Mouse (Mus musculus): ENCODE measurements around the gene Acp2. TPM values are rescaled to one million over a fixed set of nuclear protein-coding genes. Genes with fewer than 3 reads are reported as not detected.

Gene Acp2
- polyA plus RNA-seq (2016; fragmentation: Nextera tagmentation; extraction: Ambion mirVana): 33.2 and 33.9 TPM in 2 replicates

GRCm38 (mm10) chr2:91202222-91202971 is at the start of gene Acp2, which contains the start of gene Nr1h3:
Gene Acp2, plus strand, starts transcription at chr2:91202885.
Gene Nr1h3, minus strand, starts transcription at chr2:91202834.
- Histone ChIP-seq H3K4me3 (replicated peaks) (peak within 1 kb of the TSS; percentile 58), H3K4me1 (peaks cover 20% of the 10 kb centered on the region), H3K27me3 (no peaks in the 10 kb centered on the region), H3K27ac (peak within 1 kb of the TSS; percentile 93), H3K36me3 (replicated peaks) (peaks cover 21% of the 10 kb centered on the region), H3K4me2 (peak within 1 kb of the TSS; percentile 69), H3K9ac (peak within 1 kb of the TSS; percentile 71), H3K9me3 (no peaks in the 10 kb centered on the region)
- 4% methylated on average over 28 of the region's 28 CpGs for WGBS
- peak; percentile 98 for ATAC-seq (ENCODE audit: low FRiP score)

GRCm38 (mm10) chr2:91152885-91153377 is 49.8 kb upstream of the Acp2 start:
- Histone ChIP-seq H3K27ac (no peak overlapping the region), H3K4me3 (replicated peaks) (no peak overlapping the region), H3K36me3 (replicated peaks) (peaks cover 73% of the 10 kb centered on the region), H3K4me1 (no peaks in the 10 kb centered on the region), H3K27me3 (no peaks in the 10 kb centered on the region), H3K9me3 (no peaks in the 10 kb centered on the region), H3K9ac (no peak overlapping the region), H3K4me2 (no peak overlapping the region)
- no peak for ATAC-seq (ENCODE audit: low FRiP score)
- WGBS: 89% methylated on average over 3 of the region's 3 CpGs

- no peak overlapping the region for H3K4me3 ChIP-seq (replicated peaks)
- ATAC-seq (ENCODE audit: low FRiP score): no peak
- no peak overlapping the region for H3K27ac ChIP-seq
- peaks cover 76% of the 10 kb centered on the region for H3K36me3 ChIP-seq (replicated peaks)
- no peak overlapping the region for H3K9ac ChIP-seq
- WGBS: 96% methylated on average over 3 of the region's 3 CpGs
- H3K4me1 ChIP-seq: no peaks in the 10 kb centered on the region
- H3K27me3 ChIP-seq: no peaks in the 10 kb centered on the region
- no peaks in the 10 kb centered on the region for H3K9me3 ChIP-seq
- no peak overlapping the region for H3K4me2 ChIP-seq
These were observed 48.6 kb upstream of the Acp2 start for GRCm38 (mm10) chr2:91154091-91154490.

GRCm38 (mm10) chr2:91157002-91157752 is 45.5 kb upstream of the Acp2 start:
- no peaks in the 10 kb centered on the region for H3K9me3 ChIP-seq
- 43% methylated on average over 6 of the region's 6 CpGs for WGBS
- H3K27me3 ChIP-seq: no peaks in the 10 kb centered on the region
- peaks cover 87% of the 10 kb centered on the region for H3K36me3 ChIP-seq (replicated peaks)
- no peaks in the 10 kb centered on the region for H3K4me1 ChIP-seq
- H3K9ac ChIP-seq: no peak overlapping the region
- H3K4me2 ChIP-seq: no peak overlapping the region
- no peak overlapping the region for H3K4me3 ChIP-seq (replicated peaks)
- H3K27ac ChIP-seq: no peak overlapping the region
- no peak for ATAC-seq (ENCODE audit: low FRiP score)

- WGBS: 95% methylated on average over 6 of the region's 6 CpGs
- no peak for ATAC-seq (ENCODE audit: low FRiP score)
- Histone ChIP-seq H3K27me3 (no peaks in the 10 kb centered on the region), H3K4me2 (no peak overlapping the region), H3K27ac (no peak overlapping the region), H3K4me3 (replicated peaks) (no peak overlapping the region), H3K36me3 (replicated peaks) (peaks cover 87% of the 10 kb centered on the region), H3K9me3 (no peaks in the 10 kb centered on the region), H3K4me1 (no peaks in the 10 kb centered on the region), H3K9ac (no peak overlapping the region)
These were observed 42.1 kb upstream of the Acp2 start for GRCm38 (mm10) chr2:91160591-91160990.

GRCm38 (mm10) chr2:91162952-91163351 is 39.7 kb upstream of the Acp2 start:
- no peak overlapping the region for H3K27ac ChIP-seq
- no peak overlapping the region for H3K4me3 ChIP-seq (replicated peaks)
- peaks cover 88% of the 10 kb centered on the region for H3K36me3 ChIP-seq (replicated peaks)
- no peak overlapping the region for H3K4me2 ChIP-seq
- no peaks in the 10 kb centered on the region for H3K9me3 ChIP-seq
- no peak overlapping the region for H3K9ac ChIP-seq
- H3K4me1 ChIP-seq: no peaks in the 10 kb centered on the region
- H3K27me3 ChIP-seq: no peaks in the 10 kb centered on the region
- WGBS: 86% methylated on average over 4 of the region's 4 CpGs
- ATAC-seq (ENCODE audit: low FRiP score): no peak

- no peak overlapping the region for H3K9ac ChIP-seq
- ATAC-seq (ENCODE audit: low FRiP score): no peak
- no peaks in the 10 kb centered on the region for H3K27me3 ChIP-seq
- H3K4me1 ChIP-seq: no peaks in the 10 kb centered on the region
- WGBS: 96% methylated on average over 5 of the region's 5 CpGs
- no peak overlapping the region for H3K27ac ChIP-seq
- H3K9me3 ChIP-seq: no peaks in the 10 kb centered on the region
- no peak overlapping the region for H3K4me2 ChIP-seq
- peaks cover 88% of the 10 kb centered on the region for H3K36me3 ChIP-seq (replicated peaks)
- no peak overlapping the region for H3K4me3 ChIP-seq (replicated peaks)
These were observed 39.2 kb upstream of the Acp2 start for GRCm38 (mm10) chr2:91163532-91163931.

- no peak for ATAC-seq (ENCODE audit: low FRiP score)
- Histone ChIP-seq H3K9ac (no peak overlapping the region), H3K9me3 (no peaks in the 10 kb centered on the region), H3K27me3 (no peaks in the 10 kb centered on the region), H3K4me1 (no peaks in the 10 kb centered on the region), H3K27ac (no peak overlapping the region), H3K4me2 (no peak overlapping the region), H3K36me3 (replicated peaks) (peaks cover 90% of the 10 kb centered on the region), H3K4me3 (replicated peaks) (no peak overlapping the region)
- 87% methylated on average over 6 of the region's 6 CpGs for WGBS
These were observed 37.7 kb upstream of the Acp2 start for GRCm38 (mm10) chr2:91164991-91165390.

- Histone ChIP-seq H3K27me3 (no peaks in the 10 kb centered on the region), H3K4me3 (replicated peaks) (no peak overlapping the region), H3K4me1 (no peaks in the 10 kb centered on the region), H3K4me2 (no peak overlapping the region), H3K9ac (no peak overlapping the region), H3K27ac (no peak overlapping the region), H3K36me3 (replicated peaks) (peaks cover 83% of the 10 kb centered on the region), H3K9me3 (no peaks in the 10 kb centered on the region)
- ATAC-seq (ENCODE audit: low FRiP score): no peak
- WGBS: 89% methylated on average over 4 of the region's 4 CpGs
These were observed 35.1 kb upstream of the Acp2 start for GRCm38 (mm10) chr2:91167629-91168028.

- H3K36me3 ChIP-seq (replicated peaks): peaks cover 84% of the 10 kb centered on the region
- no peaks in the 10 kb centered on the region for H3K27me3 ChIP-seq
- no peaks in the 10 kb centered on the region for H3K4me1 ChIP-seq
These were observed 32.9 kb upstream of the Acp2 start for GRCm38 (mm10) chr2:91169587-91170322.

GRCm38 (mm10) chr2:91175490-91175889 is 27.2 kb upstream of the Acp2 start:
- WGBS: 91% methylated on average over 4 of the region's 4 CpGs

More at GRCm38 (mm10) chr2:91169587-91170322, 32.9 kb upstream of the Acp2 start:
- no peak overlapping the region for H3K9ac ChIP-seq
- H3K9me3 ChIP-seq: no peaks in the 10 kb centered on the region
- no peak overlapping the region for H3K4me2 ChIP-seq
- H3K27ac ChIP-seq: no peak overlapping the region
- ATAC-seq (ENCODE audit: low FRiP score): no peak
- WGBS: 91% methylated on average over 25 of the region's 25 CpGs
- no peak overlapping the region for H3K4me3 ChIP-seq (replicated peaks)

GRCm38 (mm10) chr2:91176234-91176633 is 26.5 kb upstream of the Acp2 start:
- H3K9ac ChIP-seq: no peak overlapping the region
- ATAC-seq (ENCODE audit: low FRiP score): no peak
- 78% methylated on average over 6 of the region's 6 CpGs for WGBS
- no peaks in the 10 kb centered on the region for H3K9me3 ChIP-seq
- peaks cover 62% of the 10 kb centered on the region for H3K36me3 ChIP-seq (replicated peaks)
- peaks cover 16% of the 10 kb centered on the region for H3K4me1 ChIP-seq
- no peaks in the 10 kb centered on the region for H3K27me3 ChIP-seq
- H3K4me3 ChIP-seq (replicated peaks): no peak overlapping the region
- H3K4me2 ChIP-seq: no peak overlapping the region
- no peak overlapping the region for H3K27ac ChIP-seq

More at GRCm38 (mm10) chr2:91175490-91175889, 27.2 kb upstream of the Acp2 start:
- Histone ChIP-seq H3K4me2 (no peak overlapping the region), H3K4me3 (replicated peaks) (no peak overlapping the region), H3K9me3 (no peaks in the 10 kb centered on the region), H3K27me3 (no peaks in the 10 kb centered on the region), H3K27ac (no peak overlapping the region), H3K9ac (no peak overlapping the region; the same call in 1 of the 2 replicates), H3K4me1 (peaks cover 9% of the 10 kb centered on the region), H3K36me3 (replicated peaks) (peaks cover 64% of the 10 kb centered on the region)
- no peak for ATAC-seq (ENCODE audit: low FRiP score)
